Mouse (Mus musculus) midbrain, embryonic 14.5 days (tissue): ENCODE measurements around the gene Olfr578. TPM values are rescaled to one million over a fixed set of nuclear protein-coding genes. Genes with fewer than 3 reads are reported as not detected.

Experiments
- ATAC-seq: fragments of 200-750 bp; cut with Nextera tagmentation; 2 replicates; pipeline ENCODE4 v1.8.0; 2017; ENCODE audit warnings: moderate number of reproducible peaks, moderate library complexity; ENCODE audit not compliant: low FRiP score, low TSS enrichment
- DNase-seq: peaks from one replicate; pipeline ENCODE4 v3.0.0-alpha.2; 2015
- H3K27ac ChIP-seq: fragments of 300-500 bp; sonication (generic); replicated peaks from 2 replicates; pipeline ENCODE4 v1.5.1; 2014; ENCODE audit warnings: mild to moderate bottlenecking, low read depth, low read length, moderate library complexity
- H3K27me3 ChIP-seq: fragments of 300-500 bp; sonication (generic); 2 replicates; pipeline ENCODE4 v1.6.1; 2014; ENCODE audit warnings: low read length, control low read depth, mixed read lengths; ENCODE audit not compliant: control insufficient read depth, insufficient read depth
- H3K36me3 ChIP-seq: fragments of 300-500 bp; sonication (generic); 2 replicates; pipeline ENCODE4 v1.6.1; 2014; ENCODE audit warnings: low read length, control low read depth; ENCODE audit not compliant: control insufficient read depth, insufficient read depth
- H3K4me1 ChIP-seq: fragments of 300-500 bp; sonication (generic); 2 replicates; pipeline ENCODE4 v1.6.1; 2014; ENCODE audit warnings: mild to moderate bottlenecking, antibody characterized with exemption, low read length, control low read depth; ENCODE audit not compliant: control insufficient read depth, insufficient read depth
- H3K4me2 ChIP-seq: fragments of 300-500 bp; sonication (generic); 2 replicates; pipeline ENCODE4 v1.6.1; 2014; ENCODE audit warnings: mild to moderate bottlenecking, low read length, moderate library complexity
- H3K4me3 ChIP-seq: fragments of 300-500 bp; sonication (generic); replicated peaks from 2 replicates; pipeline ENCODE4 v1.5.1; 2014; ENCODE audit warnings: low read depth, low read length
- H3K9ac ChIP-seq: fragments of 300-500 bp; sonication (generic); replicated peaks from 2 replicates; pipeline ENCODE4 v1.6.1; 2014; ENCODE audit warnings: mild to moderate bottlenecking, low read length, moderate library complexity
- H3K9me3 ChIP-seq: fragments of 300-500 bp; sonication (generic); 2 replicates; pipeline ENCODE4 v1.6.1; 2016; ENCODE audit warnings: low read length, control low read depth, mixed read lengths; ENCODE audit not compliant: control insufficient read depth
- WGBS: fragments of 180-500 bp; shearing (Covaris S2); extraction: QIAGEN DNeasy Blood & Tissue Kit; methylation state at CpG from one replicate; pipeline ENCODE4 v1.1.7; 2014; 5-methylcytosine and 5-hydroxymethylcytosine counted together
- polyA plus RNA-seq: library from polyadenylated mRNA; unstranded; fragments of >200 nt; fragmentation: Nextera tagmentation; extraction: Ambion mirVana; gene quantifications from 2 replicates; pipeline ENCODE4 v1.2.1, GENCODE M21; 2014

The Olfr578 gene
- not detected in 2 replicates for polyA plus RNA-seq

- Histone ChIP-seq H3K36me3 (no peaks in the 10 kb centered on the region), H3K27ac (no peak within 1 kb of the TSS), H3K27me3 (no peaks in the 10 kb centered on the region), H3K9ac (no peak within 1 kb of the TSS), H3K4me2 (no peak within 1 kb of the TSS), H3K4me1 (no peaks in the 10 kb centered on the region), H3K9me3 (no peaks in the 10 kb centered on the region), H3K4me3 (no peak within 1 kb of the TSS)
- ATAC-seq (no peak), DNase-seq (no peak)
- 81% methylated on average over 3 of the region's 3 CpGs for WGBS
Observed at GRCm38 (mm10) chr7:102989224-102989623, at the start of gene Olfr578. Olfr578 (minus strand) TSS chr7:102989324.

GRCm38 (mm10) chr7:103037724-103038123, 48.6 kb upstream of the Olfr578 start, which contains the start of gene Olfr582:
Olfr582 (plus strand) TSS chr7:103038024.
- DNase-seq (no peak), ATAC-seq (no peak)
- no peak within 1 kb of the TSS for H3K4me3 ChIP-seq
- H3K36me3 ChIP-seq: no peaks in the 10 kb centered on the region
- H3K27ac ChIP-seq: no peak within 1 kb of the TSS
- no peaks in the 10 kb centered on the region for H3K27me3 ChIP-seq
- no peak within 1 kb of the TSS for H3K9ac ChIP-seq
- no peaks in the 10 kb centered on the region for H3K4me1 ChIP-seq
- no peaks in the 10 kb centered on the region for H3K9me3 ChIP-seq
- H3K4me2 ChIP-seq: no peak within 1 kb of the TSS

GRCm38 (mm10) chr7:102975843-102976242, 13.3 kb downstream of the Olfr578 start, which contains the start of gene Olfr577:
Olfr577 (minus strand) TSS chr7:102975943.
- no peak within 1 kb of the TSS for H3K9ac ChIP-seq
- no peak within 1 kb of the TSS for H3K4me2 ChIP-seq
- no peak within 1 kb of the TSS for H3K4me3 ChIP-seq
- no peaks in the 10 kb centered on the region for H3K27me3 ChIP-seq
- H3K4me1 ChIP-seq: no peaks in the 10 kb centered on the region
- H3K9me3 ChIP-seq: no peaks in the 10 kb centered on the region
- WGBS: 82% methylated on average over 2 of the region's 2 CpGs
- H3K36me3 ChIP-seq: no peaks in the 10 kb centered on the region
- ATAC-seq: no peak
- no peak for DNase-seq
- no peak within 1 kb of the TSS for H3K27ac ChIP-seq

GRCm38 (mm10) chr7:102974399-102974798, 14.7 kb downstream of the Olfr578 start:
- Histone ChIP-seq H3K9ac (no peak overlapping the region), H3K36me3 (no peaks in the 10 kb centered on the region), H3K4me1 (no peaks in the 10 kb centered on the region), H3K27me3 (no peaks in the 10 kb centered on the region), H3K27ac (no peak overlapping the region), H3K4me3 (no peak overlapping the region), H3K4me2 (no peak overlapping the region), H3K9me3 (no peaks in the 10 kb centered on the region)
- DNase-seq (no peak), ATAC-seq (no peak)
- WGBS: 39% methylated on average over 1 of the region's 1 CpGs

GRCm38 (mm10) chr7:102962360-102962759, 26.8 kb downstream of the Olfr578 start, which contains the start of gene Olfr576:
Olfr576 (plus strand) TSS chr7:102962660.
- Histone ChIP-seq H3K9ac (no peak within 1 kb of the TSS), H3K4me3 (no peak within 1 kb of the TSS), H3K9me3 (no peaks in the 10 kb centered on the region), H3K4me2 (no peak within 1 kb of the TSS), H3K27me3 (no peaks in the 10 kb centered on the region), H3K27ac (no peak within 1 kb of the TSS), H3K36me3 (no peaks in the 10 kb centered on the region), H3K4me1 (no peaks in the 10 kb centered on the region)
- 63% methylated on average over 2 of the region's 2 CpGs for WGBS
- no peak for ATAC-seq
- DNase-seq: no peak

- Histone ChIP-seq H3K9me3 (no peaks in the 10 kb centered on the region), H3K4me2 (no peak within 1 kb of the TSS), H3K36me3 (no peaks in the 10 kb centered on the region), H3K9ac (no peak within 1 kb of the TSS), H3K27ac (no peak within 1 kb of the TSS), H3K27me3 (no peaks in the 10 kb centered on the region), H3K4me3 (no peak within 1 kb of the TSS), H3K4me1 (no peaks in the 10 kb centered on the region)
- DNase-seq: no peak
- WGBS: 65% methylated on average over 1 of the region's 1 CpGs
- ATAC-seq: no peak
Observed at GRCm38 (mm10) chr7:102958593-102958992, 30.5 kb downstream of the Olfr578 start, which contains the start of gene Olfr575. Olfr575 (minus strand) TSS chr7:102958775.

- H3K4me3 ChIP-seq: no peak overlapping the region
- H3K27me3 ChIP-seq: no peaks in the 10 kb centered on the region
- H3K4me2 ChIP-seq: no peak overlapping the region
- H3K9ac ChIP-seq: no peak overlapping the region
- DNase-seq: no peak
- no peak for ATAC-seq
- WGBS: 87% methylated on average over 3 of the region's 3 CpGs
- no peaks in the 10 kb centered on the region for H3K4me1 ChIP-seq
- no peak overlapping the region for H3K27ac ChIP-seq
- no peaks in the 10 kb centered on the region for H3K36me3 ChIP-seq
- no peaks in the 10 kb centered on the region for H3K9me3 ChIP-seq
Observed at GRCm38 (mm10) chr7:102958137-102958536, 31.0 kb downstream of the Olfr578 start.

- H3K4me3 ChIP-seq: no peak overlapping the region
- no peaks in the 10 kb centered on the region for H3K27me3 ChIP-seq
- no peak for DNase-seq
- H3K9ac ChIP-seq: no peak overlapping the region
- H3K4me1 ChIP-seq: no peaks in the 10 kb centered on the region
- no peaks in the 10 kb centered on the region for H3K36me3 ChIP-seq
- no peaks in the 10 kb centered on the region for H3K9me3 ChIP-seq
- no peak overlapping the region for H3K27ac ChIP-seq
- H3K4me2 ChIP-seq: no peak overlapping the region
- ATAC-seq: no peak
- 74% methylated on average over 1 of the region's 1 CpGs for WGBS
Observed at GRCm38 (mm10) chr7:102950732-102951131, 38.4 kb downstream of the Olfr578 start.

- ATAC-seq: no peak
- 89% methylated on average over 1 of the region's 1 CpGs for WGBS
- H3K4me1 ChIP-seq: no peaks in the 10 kb centered on the region
- DNase-seq: no peak
- no peaks in the 10 kb centered on the region for H3K9me3 ChIP-seq
- H3K36me3 ChIP-seq: no peaks in the 10 kb centered on the region
- no peaks in the 10 kb centered on the region for H3K27me3 ChIP-seq
- H3K4me2 ChIP-seq: no peak within 1 kb of the TSS
- H3K9ac ChIP-seq: no peak within 1 kb of the TSS
- no peak within 1 kb of the TSS for H3K4me3 ChIP-seq
- no peak within 1 kb of the TSS for H3K27ac ChIP-seq
Observed at GRCm38 (mm10) chr7:102948167-102948566, 41.0 kb downstream of the Olfr578 start, which contains the start of gene Olfr574. Olfr574 (plus strand) TSS chr7:102948467.
